Mouse (Mus musculus): ENCODE results near the gene Smarcd1.

Gene Smarcd1

GRCm38 (mm10) chr15:99715361-99715865 is 13.5 kb downstream of the Smarcd1 start:
- DNase-seq (ENCODE audit: low read depth) = no peak

- no peak for DNase-seq (ENCODE audit: low read depth)
Observed at GRCm38 (mm10) chr15:99715982-99716746, 14.2 kb downstream of the Smarcd1 start.

GRCm38 (mm10) chr15:99716814-99717213 is 14.9 kb downstream of the Smarcd1 start:
- DNase-seq (ENCODE audit: low read depth) = no peak

DNA sequence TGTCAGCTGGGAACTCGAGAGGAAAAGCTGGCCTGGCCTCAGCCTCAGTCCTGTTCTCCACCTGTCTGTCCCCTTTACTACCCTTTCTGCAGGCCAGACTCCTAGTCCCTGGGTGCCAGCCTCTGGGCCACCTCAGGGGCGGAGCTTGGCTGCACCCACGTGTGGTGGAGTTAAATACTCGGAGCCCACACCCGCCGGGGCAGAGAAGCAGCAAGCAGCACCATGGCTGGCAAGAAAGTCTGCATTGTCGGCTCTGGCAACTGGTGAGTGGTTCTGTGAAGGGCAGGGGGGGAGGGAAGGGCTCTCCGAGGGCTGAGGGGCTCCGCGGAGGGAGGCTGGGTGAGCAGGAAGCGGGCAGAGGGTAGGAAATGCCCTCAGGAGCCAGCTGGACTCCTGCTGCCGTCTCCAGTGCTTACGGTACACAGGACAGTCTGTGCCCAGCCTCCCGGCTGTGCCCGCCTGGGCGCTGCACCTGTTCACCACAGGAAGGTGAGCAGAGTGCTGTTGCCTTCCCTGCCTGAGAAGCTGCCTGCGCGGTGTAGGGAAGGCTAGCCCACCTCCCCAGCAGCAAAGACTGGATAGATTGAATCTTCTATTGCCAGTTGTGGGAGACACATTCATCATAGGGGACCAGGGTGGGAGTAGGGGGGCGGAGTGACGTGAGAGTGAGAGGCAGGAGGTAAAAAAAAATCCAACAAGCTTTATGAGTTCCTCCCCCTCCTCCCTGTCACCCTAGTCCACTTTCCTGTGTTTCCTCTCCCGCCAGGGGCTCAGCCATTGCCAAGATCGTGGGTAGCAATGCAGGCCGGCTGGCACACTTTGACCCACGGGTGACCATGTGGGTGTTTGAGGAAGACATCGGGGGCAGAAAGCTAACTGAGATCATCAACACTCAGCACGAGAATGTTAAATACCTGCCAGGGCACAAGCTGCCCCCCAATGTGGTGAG is 15.7 kb downstream of the Smarcd1 start, which contains the start of gene Gpd1:
Gene Gpd1 (plus strand): TSS at position 130 of the 949 bp plus-strand sequence.
- DNase-seq (ENCODE audit: low read depth) = no peak

GRCm38 (mm10) chr15:99718461-99719021 is 16.6 kb downstream of the Smarcd1 start:
- DNase-seq (ENCODE audit: low read depth) = no peak

- no peak for DNase-seq (ENCODE audit: low read depth)
Observed at GRCm38 (mm10) chr15:99719865-99720264, 17.9 kb downstream of the Smarcd1 start.

- DNase-seq (ENCODE audit: low read depth) = no peak
Observed at GRCm38 (mm10) chr15:99721921-99722743, 20.2 kb downstream of the Smarcd1 start.

- DNase-seq (ENCODE audit: low read depth) = no peak
Observed at GRCm38 (mm10) chr15:99723120-99723514, 21.2 kb downstream of the Smarcd1 start.

DNA sequence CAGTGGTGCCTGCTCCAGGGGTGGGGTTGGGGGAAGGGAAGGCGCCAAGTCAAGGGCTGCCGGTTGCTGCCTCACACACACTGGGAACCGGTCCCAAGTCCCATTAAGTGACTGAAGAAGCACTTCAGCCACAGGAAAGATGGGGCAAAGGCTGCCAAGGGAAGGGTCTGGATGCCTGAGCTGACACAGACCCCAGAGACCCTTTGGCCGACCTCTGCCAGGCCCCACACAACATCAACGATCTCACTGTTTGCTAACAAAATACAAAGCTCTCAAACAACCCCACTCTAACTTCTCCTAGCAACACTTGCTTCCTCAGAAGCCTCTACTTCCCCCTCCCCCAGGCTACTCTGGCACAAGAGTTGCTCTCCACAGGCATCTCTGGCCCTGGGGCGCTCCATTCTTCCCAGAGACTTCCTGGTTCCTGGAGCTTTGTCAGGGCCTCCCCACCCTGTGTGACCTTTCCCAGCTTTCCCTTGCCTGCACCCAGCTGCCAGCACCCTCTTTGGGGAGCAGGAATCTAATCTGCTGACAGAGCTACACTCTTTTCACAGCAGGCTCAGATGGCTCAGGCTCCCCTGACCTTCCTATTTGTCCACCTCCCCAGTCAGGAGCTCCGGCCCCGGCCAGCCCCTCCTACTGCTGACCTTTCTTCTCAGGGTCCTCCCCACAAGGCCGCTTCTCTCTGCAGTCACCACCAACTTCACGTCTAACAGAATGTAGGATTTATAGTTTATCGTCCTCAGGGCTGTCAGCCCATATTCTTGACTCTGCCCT is 21.8 kb downstream of the Smarcd1 start:
- DNase-seq (ENCODE audit: low read depth) = no peak

DNA sequence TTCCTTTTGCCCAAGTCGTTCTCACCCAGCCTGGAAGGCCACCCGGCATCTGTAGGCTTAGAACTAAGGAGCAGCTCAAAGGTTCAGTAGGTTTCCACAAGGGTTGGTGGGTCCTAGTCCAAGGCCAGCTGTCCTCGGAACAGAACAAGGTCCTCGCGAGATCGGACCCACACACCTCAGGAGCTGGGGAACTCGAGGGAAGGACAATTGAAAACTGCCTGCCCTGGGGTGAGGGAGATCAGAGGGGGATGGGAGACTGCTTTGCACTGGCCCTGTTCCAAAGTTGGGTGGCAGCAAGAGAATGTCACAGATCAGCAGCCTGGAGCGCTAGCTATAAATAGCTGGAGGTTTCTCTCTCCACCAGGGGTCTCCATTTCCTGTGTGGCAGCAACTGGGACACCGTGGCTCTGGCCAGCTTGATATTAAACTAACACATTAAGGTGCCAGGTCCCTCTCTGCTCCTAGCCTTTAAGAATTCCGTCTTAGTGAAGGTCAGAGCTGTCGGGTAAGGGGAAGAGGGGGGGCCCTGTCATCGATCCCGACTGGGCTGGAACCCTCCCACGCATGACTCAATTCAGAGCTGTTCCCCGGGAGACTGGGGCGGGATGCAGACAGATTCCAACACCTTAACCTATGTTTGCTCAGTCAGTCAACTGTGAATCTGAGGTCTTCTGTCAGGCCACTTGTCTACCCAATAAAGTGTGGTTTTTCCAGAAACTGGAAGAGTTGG is 22.5 kb downstream of the Smarcd1 start:
- peak; percentile 75 for DNase-seq (ENCODE audit: low read depth)

- peak; percentile 97 for DNase-seq (ENCODE audit: low read depth)
Observed at GRCm38 (mm10) chr15:99725341-99726155, 23.6 kb downstream of the Smarcd1 start, which contains the start of gene Cox14. Cox14 (plus strand) TSS chr15:99725618.

GRCm38 (mm10) chr15:99726549-99726948 is 24.6 kb downstream of the Smarcd1 start:
- DNase-seq (ENCODE audit: low read depth) = no peak

DNA sequence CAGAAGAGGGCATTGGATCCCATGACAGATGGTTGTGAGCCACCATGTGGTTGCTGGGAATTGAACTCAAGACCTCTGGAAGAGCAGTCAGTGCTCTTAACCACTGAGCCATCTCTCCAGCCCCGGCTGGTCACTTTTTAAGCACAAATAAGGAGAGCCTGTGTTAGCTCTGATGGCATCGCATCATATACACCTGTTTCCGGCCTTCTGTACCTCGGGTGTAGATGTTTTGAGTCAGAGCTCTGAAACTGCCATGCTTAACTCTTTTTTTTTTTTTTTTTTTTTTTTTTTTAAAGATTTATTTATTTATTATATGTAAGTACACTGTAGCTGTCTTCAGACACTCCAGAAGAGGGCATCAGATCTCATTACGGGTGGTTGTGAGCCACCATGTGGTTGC is 25.1 kb downstream of the Smarcd1 start:
- DNase-seq (ENCODE audit: low read depth) = peak; percentile 63

- DNase-seq (ENCODE audit: low read depth) = no peak
Observed at GRCm38 (mm10) chr15:99727525-99727924, 25.6 kb downstream of the Smarcd1 start.

DNA sequence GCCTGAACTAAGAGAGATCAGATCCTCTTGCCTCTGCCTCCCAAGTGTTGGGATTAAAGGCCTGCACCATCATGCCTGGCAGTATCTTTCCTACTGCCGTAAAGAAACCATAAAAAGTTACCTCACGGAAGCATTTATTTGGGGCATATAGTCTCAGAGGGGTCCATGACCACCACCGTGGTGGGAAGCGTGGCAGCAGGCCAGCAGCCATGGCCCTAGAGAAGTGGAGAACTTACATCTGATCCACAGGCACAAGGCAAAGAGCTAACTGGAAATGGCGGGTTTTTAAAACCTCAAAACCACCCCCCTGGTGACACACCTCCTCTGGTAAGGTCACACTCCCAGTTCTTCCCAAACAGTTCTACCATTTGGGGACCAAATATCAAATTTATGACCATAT is 26.3 kb downstream of the Smarcd1 start:
- DNase-seq (ENCODE audit: low read depth) = no peak

DNA sequence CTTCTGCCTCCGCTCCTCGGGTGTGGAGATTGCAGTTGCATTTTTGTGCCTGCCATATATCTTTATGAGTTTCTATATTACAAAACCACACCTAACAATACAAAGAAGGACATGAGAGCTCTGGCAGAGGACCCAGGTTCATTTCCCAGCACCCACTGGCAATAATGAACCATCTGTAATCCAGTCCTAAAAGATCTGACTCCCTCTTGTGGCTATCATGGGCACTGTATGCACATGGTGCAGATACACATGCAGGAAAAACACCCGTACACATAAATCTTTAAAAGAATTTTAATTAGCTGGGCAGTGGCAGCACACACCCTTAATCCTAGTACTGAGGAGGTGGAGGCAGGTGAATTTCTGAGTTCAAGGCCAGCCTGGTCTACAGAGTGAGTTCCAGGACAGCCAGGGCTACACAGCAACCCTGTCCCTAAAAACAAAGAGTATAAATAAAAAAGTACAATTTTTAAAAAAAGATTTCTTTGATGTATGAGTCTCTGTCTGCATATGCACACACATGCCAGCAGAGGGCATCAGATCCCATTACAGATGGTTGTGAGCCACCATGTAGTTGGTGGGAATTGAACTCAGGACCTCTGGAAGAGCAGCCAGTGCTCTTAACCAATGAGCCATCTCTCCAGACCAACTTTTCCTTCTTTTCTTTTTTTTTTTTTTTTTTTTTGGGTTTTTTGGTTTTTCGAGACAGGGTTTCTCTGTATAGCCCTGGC is 27.3 kb downstream of the Smarcd1 start:
- DNase-seq (ENCODE audit: low read depth) = peak; percentile 54

GRCm38 (mm10) chr15:99731167-99731566 is 29.2 kb downstream of the Smarcd1 start:
- DNase-seq (ENCODE audit: low read depth) = no peak

DNA sequence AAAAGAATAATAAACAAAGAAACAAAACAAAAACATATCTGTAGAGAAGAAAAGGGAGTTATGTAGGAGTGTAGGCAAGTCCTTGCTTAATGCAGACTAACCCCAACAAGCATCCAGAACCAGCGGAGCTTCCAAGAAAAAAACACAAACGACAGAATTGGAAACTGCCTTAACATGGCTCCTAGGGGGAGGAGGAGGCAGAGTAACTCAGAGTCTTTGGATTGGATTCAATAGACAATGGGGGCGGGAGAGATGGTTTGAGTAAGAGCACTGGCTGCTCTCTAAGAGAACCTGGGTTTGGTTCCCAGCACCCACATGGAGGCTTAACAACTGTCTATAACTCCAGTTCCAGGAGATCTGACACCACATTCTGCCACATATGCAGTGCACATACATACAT is 29.7 kb downstream of the Smarcd1 start:
- no peak for DNase-seq (ENCODE audit: low read depth)

Data from induced T-regulatory cell, adult 2 months (primary cell).